Mouse (Mus musculus): Measurements from ENCODE around the gene Olfr222. TPM values are rescaled to one million over a fixed set of nuclear protein-coding genes. Genes with fewer than 3 reads are reported as not detected.
A peak's percentile ranks its signal among the peaks of the same experiment; 100 is the strongest.

The Olfr222 gene
- polyA plus RNA-seq, 1 experiment from 2014 or later: not detected

DNA sequence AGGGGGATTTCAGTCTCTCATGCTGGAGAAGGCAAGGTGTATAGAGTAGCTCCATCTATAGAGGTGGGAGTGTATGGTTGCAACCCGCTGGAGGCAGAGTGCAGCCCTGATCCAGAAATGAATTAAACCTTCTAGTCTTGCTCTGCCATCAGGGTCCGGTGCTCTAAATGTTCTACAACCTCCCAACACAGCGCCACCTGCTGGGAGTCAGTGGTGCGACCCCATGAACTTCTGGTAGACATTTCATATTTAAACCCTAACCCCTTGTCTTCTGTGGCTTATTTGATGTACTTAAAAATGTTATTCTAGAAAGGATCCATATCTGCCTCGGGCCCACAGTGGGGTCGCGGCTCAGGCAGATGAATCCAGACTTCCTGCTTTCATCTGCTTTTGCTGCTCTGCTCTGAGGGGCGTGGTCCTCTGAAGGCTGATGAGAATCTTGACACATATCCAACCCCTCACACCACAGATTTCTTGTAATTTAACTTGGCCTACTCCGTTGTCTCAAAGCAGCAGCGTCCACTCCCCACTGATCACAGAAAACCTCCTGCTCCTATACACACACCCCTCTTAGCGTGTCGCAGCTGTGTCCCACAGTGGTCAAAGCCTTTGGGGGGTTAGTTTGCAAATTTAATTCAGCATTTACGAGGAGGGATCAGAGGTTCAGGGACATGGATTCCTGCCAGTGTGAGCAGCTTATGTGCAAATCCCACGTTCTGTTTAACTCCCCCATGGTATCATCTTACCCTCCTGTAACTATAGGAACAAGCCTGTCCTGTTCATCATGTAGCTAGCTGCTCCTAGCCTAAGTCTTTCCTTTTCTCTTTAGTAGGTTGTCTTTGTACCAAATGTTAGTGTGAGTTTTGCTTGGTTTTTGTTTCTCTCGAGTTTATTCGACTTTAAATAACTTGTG is 38.6 kb downstream of the Olfr222 start:
- Histone ChIP-seq H3K4me2 (replicated peaks; ENCODE audit: low read depth, low read length) (no peak overlapping the region), H3K4me1 (ENCODE audit: control insufficient read depth, insufficient read depth, low read length) (0 out of 2 replicates have a peak, but pooled peaks cover 5% of the 10 kb centered on the region), H3K36me3 (ENCODE audit: control insufficient read depth, insufficient read depth, low read length) (no peaks in the 10 kb centered on the region), H3K27me3 (ENCODE audit: control insufficient read depth, insufficient read depth, low read length) (no peaks in the 10 kb centered on the region), H3K4me3 (ENCODE audit: low read depth, low read length) (no peak overlapping the region), H3K9me3 (ENCODE audit: control insufficient read depth, low read depth, low read length) (no peaks in the 10 kb centered on the region), H3K9ac (replicated peaks; ENCODE audit: low read depth, low read length) (no peak overlapping the region), H3K27ac (ENCODE audit: low read length) (peak overlapping the region; percentile 59)
- no peak for ATAC-seq (ENCODE audit: insufficient number of reproducible peaks, insufficient read depth, low FRiP score, low read depth)
- 61% methylated on average over 16 of the region's 16 CpGs for WGBS

DNA sequence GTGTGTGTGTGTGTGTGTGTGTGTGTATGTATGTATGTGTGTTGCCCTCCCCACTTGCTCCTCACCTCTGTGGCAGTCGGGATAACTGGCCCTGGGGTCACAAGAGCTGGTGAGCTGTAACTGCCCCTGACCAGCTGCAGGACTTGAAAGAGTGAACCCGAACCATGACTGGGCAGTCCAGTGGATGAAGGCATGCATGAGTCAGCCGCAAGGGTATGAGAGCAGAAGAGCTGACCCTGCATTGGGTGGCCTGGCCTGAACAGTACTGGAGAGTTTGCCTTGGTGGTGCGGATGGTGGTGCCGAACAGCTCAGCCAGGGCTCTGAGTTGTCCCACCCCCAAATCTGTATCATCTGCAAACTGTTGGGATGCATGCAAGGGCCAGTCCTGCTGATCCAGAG is 44.5 kb downstream of the Olfr222 start:
- Histone ChIP-seq H3K9ac (replicated peaks; ENCODE audit: low read depth, low read length) (no peak overlapping the region), H3K9me3 (ENCODE audit: control insufficient read depth, low read depth, low read length) (no peaks in the 10 kb centered on the region), H3K27me3 (ENCODE audit: control insufficient read depth, insufficient read depth, low read length) (no peaks in the 10 kb centered on the region), H3K4me3 (ENCODE audit: low read depth, low read length) (no peak overlapping the region), H3K36me3 (ENCODE audit: control insufficient read depth, insufficient read depth, low read length) (no peaks in the 10 kb centered on the region), H3K4me1 (ENCODE audit: control insufficient read depth, insufficient read depth, low read length) (no peaks in the 10 kb centered on the region), H3K4me2 (replicated peaks; ENCODE audit: low read depth, low read length) (no peak overlapping the region), H3K27ac (ENCODE audit: low read length) (no peak overlapping the region)
- ATAC-seq (ENCODE audit: insufficient number of reproducible peaks, insufficient read depth, low FRiP score, low read depth): no peak
- 59% methylated on average over 5 of the region's 5 CpGs for WGBS

DNA sequence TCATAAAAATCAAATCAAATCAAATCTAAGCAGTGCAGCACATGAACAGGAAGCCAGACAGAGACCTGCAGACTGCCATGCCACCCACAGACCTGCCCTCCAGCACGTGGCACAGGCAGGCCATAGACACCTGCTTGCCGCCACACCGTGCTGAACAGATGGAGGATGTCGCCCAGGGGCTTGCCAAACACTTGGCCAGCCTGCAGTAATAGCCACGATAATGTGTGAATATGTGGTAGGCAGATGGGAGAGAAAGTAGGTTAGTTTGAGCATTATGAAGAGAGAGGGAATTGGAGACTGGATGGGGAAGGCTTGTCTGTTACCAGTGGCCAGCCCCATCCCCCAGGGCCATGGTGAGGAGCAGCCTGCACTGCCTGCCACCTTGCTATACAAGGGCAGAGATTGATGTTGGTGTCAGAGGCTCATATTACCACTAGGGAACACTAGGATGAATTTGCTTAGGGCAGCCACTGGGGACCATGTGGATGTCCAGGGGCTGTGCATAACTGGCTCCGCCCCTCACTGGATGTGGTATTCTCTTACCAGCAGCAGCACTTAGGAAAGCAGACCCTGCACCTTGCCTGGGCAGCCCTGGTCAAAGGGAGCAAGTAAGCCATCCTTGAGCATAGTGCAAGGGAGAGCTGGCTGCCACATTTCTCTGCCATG is 45.0 kb downstream of the Olfr222 start:
- no peak overlapping the region for H3K4me2 ChIP-seq (replicated peaks; ENCODE audit: low read depth, low read length)
- H3K4me3 ChIP-seq (ENCODE audit: low read depth, low read length): no peak overlapping the region
- no peak overlapping the region for H3K27ac ChIP-seq (ENCODE audit: low read length)
- no peak for ATAC-seq (ENCODE audit: insufficient number of reproducible peaks, insufficient read depth, low FRiP score, low read depth)
- WGBS: 57% methylated on average over 6 of the region's 6 CpGs
- no peaks in the 10 kb centered on the region for H3K4me1 ChIP-seq (ENCODE audit: control insufficient read depth, insufficient read depth, low read length)
- no peaks in the 10 kb centered on the region for H3K9me3 ChIP-seq (ENCODE audit: control insufficient read depth, low read depth, low read length)
- H3K36me3 ChIP-seq (ENCODE audit: control insufficient read depth, insufficient read depth, low read length): no peaks in the 10 kb centered on the region
- H3K27me3 ChIP-seq (ENCODE audit: control insufficient read depth, insufficient read depth, low read length): no peaks in the 10 kb centered on the region
- H3K9ac ChIP-seq (replicated peaks; ENCODE audit: low read depth, low read length): no peak overlapping the region

DNA sequence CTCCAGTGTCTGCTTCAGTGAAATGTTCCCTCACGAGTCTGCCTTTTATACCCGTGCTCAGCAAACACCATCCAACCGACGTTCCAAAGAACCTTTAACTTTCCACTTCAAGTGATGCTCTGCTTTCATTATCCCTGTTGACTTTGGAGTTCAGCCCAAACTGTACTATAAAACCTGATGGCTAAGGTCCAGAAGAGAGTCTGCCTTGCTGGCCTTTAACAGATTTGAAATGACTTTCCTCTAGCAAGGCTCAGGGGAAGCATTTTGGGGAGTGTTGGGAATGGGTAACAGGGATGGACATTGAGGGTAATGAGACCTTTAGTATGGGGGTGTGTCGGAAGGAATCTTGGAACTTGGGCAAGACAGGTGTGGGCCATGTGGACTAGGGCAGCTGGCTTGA is 45.8 kb downstream of the Olfr222 start:
- no peak for ATAC-seq (ENCODE audit: insufficient number of reproducible peaks, insufficient read depth, low FRiP score, low read depth)
- H3K4me2 ChIP-seq (replicated peaks; ENCODE audit: low read depth, low read length): no peak overlapping the region
- H3K9ac ChIP-seq (replicated peaks; ENCODE audit: low read depth, low read length): no peak overlapping the region
- H3K27me3 ChIP-seq (ENCODE audit: control insufficient read depth, insufficient read depth, low read length): no peaks in the 10 kb centered on the region
- H3K4me3 ChIP-seq (ENCODE audit: low read depth, low read length): no peak overlapping the region
- WGBS: 73% methylated on average over 5 of the region's 5 CpGs
- H3K9me3 ChIP-seq (ENCODE audit: control insufficient read depth, low read depth, low read length): no peaks in the 10 kb centered on the region
- no peaks in the 10 kb centered on the region for H3K4me1 ChIP-seq (ENCODE audit: control insufficient read depth, insufficient read depth, low read length)
- H3K27ac ChIP-seq (ENCODE audit: low read length): no peak overlapping the region
- H3K36me3 ChIP-seq (ENCODE audit: control insufficient read depth, insufficient read depth, low read length): no peaks in the 10 kb centered on the region

DNA sequence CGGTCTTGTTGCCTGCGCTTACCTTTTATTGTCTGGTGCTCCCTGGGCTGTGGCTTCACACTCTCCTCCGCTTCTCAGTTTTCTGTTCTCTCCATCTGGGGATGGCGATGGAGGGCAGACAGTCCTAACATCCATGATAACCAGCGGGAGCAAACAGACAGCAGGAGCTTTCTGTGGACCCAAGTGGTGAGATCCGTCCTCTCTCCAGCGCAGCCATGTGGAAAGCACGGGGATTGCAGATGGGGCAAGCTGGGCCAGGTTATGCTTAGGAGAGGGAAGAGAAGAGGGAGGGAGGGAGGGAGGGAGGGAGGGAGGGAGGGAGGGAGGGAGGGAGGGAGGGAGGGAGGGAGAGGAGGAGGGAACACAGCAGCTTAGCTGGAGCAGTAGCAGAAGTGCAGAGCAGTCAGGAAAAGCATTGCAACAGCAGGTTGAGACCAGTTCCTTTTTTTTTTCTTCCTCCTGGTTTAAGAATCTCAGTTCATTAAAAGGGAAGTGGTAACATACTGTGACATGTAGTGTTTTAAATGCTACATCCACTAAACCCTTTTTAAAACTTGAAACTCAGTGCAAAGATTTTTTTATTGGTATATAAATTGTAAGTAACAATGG is 49.5 kb downstream of the Olfr222 start, which contains the start of gene Zkscan17:
Gene Zkscan17, minus strand, starts transcription at position 280 of the 609 bp plus-strand sequence.
- Histone ChIP-seq H3K4me3 (ENCODE audit: low read depth, low read length) (no peak within 1 kb of the TSS), H3K4me1 (ENCODE audit: control insufficient read depth, insufficient read depth, low read length) (no peaks in the 10 kb centered on the region), H3K4me2 (replicated peaks; ENCODE audit: low read depth, low read length) (no peak within 1 kb of the TSS), H3K27me3 (ENCODE audit: control insufficient read depth, insufficient read depth, low read length) (no peaks in the 10 kb centered on the region), H3K36me3 (ENCODE audit: control insufficient read depth, insufficient read depth, low read length) (no peaks in the 10 kb centered on the region), H3K9me3 (ENCODE audit: control insufficient read depth, low read depth, low read length) (no peaks in the 10 kb centered on the region), H3K9ac (replicated peaks; ENCODE audit: low read depth, low read length) (no peak within 1 kb of the TSS), H3K27ac (ENCODE audit: low read length) (no peak within 1 kb of the TSS)
- ATAC-seq (ENCODE audit: insufficient number of reproducible peaks, insufficient read depth, low FRiP score, low read depth): no peak
- 48% methylated on average over 8 of the region's 8 CpGs for WGBS

DNA sequence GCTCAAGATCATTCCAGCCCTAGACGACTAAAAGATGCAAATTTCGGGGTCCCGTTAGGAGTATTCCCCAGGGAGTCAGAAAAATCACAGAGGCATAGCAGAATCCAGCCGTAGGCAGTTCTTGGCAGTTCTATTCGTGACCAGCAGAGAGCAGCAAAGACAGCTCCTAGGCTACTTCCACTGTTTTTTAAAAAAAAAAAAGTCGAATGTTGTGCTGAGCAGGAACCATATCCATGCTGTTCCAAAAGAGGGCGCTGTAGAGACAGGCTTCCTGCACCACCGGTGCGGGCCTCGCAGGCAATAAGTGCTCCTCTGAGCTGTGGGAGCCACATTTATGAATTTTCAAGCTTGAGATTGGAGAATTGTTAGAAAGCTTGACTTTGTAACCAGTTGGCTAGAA is 50.8 kb downstream of the Olfr222 start:
- ATAC-seq (ENCODE audit: insufficient number of reproducible peaks, insufficient read depth, low FRiP score, low read depth): no peak
- WGBS: 10% methylated on average over 10 of the region's 10 CpGs
- Histone ChIP-seq H3K9me3 (ENCODE audit: control insufficient read depth, low read depth, low read length) (no peaks in the 10 kb centered on the region), H3K4me1 (ENCODE audit: control insufficient read depth, insufficient read depth, low read length) (no peaks in the 10 kb centered on the region), H3K27ac (ENCODE audit: low read length) (no peak overlapping the region), H3K36me3 (ENCODE audit: control insufficient read depth, insufficient read depth, low read length) (no peaks in the 10 kb centered on the region), H3K27me3 (ENCODE audit: control insufficient read depth, insufficient read depth, low read length) (no peaks in the 10 kb centered on the region), H3K4me2 (replicated peaks; ENCODE audit: low read depth, low read length) (no peak overlapping the region), H3K9ac (replicated peaks; ENCODE audit: low read depth, low read length) (no peak overlapping the region), H3K4me3 (ENCODE audit: low read depth, low read length) (no peak overlapping the region)

DNA sequence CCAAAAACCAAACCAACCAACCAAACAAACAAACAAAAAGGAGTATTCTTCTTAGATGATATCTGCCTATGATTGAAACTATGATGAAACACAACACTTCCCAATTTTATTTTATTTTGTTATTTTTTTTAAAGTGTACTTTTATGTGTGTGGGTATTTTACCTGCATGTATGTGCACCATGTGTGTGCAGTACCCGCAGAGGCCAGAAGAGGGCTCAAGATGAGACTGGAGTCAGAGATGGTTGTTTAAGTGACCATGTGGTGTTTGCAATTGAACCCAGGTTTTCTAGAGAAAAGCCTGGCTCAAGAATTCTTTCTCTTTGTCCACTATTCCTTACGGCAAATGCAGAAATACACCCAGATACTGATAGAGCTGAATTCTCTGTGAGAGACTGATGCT is 51.9 kb downstream of the Olfr222 start:
- H3K27ac ChIP-seq (ENCODE audit: low read length): no peak overlapping the region
- WGBS: 97% methylated on average over 2 of the region's 2 CpGs
- H3K27me3 ChIP-seq (ENCODE audit: control insufficient read depth, insufficient read depth, low read length): no peaks in the 10 kb centered on the region
- H3K9me3 ChIP-seq (ENCODE audit: control insufficient read depth, low read depth, low read length): no peaks in the 10 kb centered on the region
- H3K9ac ChIP-seq (replicated peaks; ENCODE audit: low read depth, low read length): no peak overlapping the region
- H3K4me3 ChIP-seq (ENCODE audit: low read depth, low read length): no peak overlapping the region
- ATAC-seq (ENCODE audit: insufficient number of reproducible peaks, insufficient read depth, low FRiP score, low read depth): no peak
- no peaks in the 10 kb centered on the region for H3K36me3 ChIP-seq (ENCODE audit: control insufficient read depth, insufficient read depth, low read length)
- no peak overlapping the region for H3K4me2 ChIP-seq (replicated peaks; ENCODE audit: low read depth, low read length)
- no peaks in the 10 kb centered on the region for H3K4me1 ChIP-seq (ENCODE audit: control insufficient read depth, insufficient read depth, low read length)
